Mouse (Mus musculus) cerebellum, adult 11-12 months (tissue): Measurements from ENCODE around the gene Kl.

ENCODE experiments used
- DNase-seq: peaks from one replicate; pipeline ENCODE4 v3.0.0; 2022

The Kl gene

GRCm38 (mm10) chr5:151034715-151035512 lies 82.5 kb downstream of the Kl start:
- DNase-seq: no peak

GRCm38 (mm10) chr5:151037871-151038270 lies 85.5 kb downstream of the Kl start:
- DNase-seq: no peak

GRCm38 (mm10) chr5:151042911-151043310 lies 90.5 kb downstream of the Kl start:
- DNase-seq: no peak
